Mouse (Mus musculus) frontal cortex, adult 2 months (tissue): ENCODE results near the gene Krt83. TPM values are rescaled to one million over a fixed set of nuclear protein-coding genes. Genes with fewer than 3 reads are reported as not detected.

Experiments used
- DNase-seq, 2 experiments: peaks; one replicate each; pipeline ENCODE4 v3.0.0; 2022; ENCODE audit warnings: low spot score in 1 of 2; ENCODE audit errors: extremely low spot score in 1 of 2
- polyA plus RNA-seq: library from polyadenylated mRNA; depleted of rRNA; stranded (reverse); fragments of >200 nt; gene quantifications from 2 replicates; pipeline ENCODE4 v1.2.3, GENCODE M21; 2012; rRNA removed

Gene Krt83
- polyA plus RNA-seq, 1 experiment: not detected

DNA sequence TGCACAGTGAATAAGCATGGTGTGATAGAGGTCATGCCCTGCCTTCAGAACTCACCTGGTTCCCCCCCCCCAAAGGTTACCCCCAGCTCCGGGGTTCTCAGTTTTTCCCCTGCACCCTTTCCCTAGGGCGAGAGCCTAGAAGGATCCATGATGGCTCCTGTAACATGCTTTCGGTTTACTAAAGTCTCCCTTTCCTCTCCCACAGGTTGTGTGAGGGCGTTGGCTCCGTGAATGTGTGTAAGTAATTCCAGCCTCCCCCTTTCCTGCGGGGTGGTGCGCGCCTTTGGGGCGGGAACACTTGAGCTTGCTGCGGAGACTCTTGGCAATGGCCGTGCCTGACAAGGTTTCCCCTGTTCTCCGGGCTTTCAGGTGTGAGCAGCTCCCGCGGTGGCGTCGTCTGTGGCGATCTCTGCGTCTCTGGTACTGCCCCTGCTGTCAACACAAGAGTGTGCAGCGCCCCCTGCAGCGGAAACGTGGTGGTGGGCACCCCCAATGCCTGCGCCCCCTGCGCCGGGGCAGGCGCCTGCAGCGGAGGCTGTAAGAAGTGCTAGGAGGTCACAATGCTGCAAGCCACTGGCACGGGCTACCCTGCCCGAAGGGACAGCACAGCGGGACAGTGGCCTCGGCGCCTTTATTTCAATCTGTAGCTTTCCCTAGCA is 12.2 kb downstream of the Krt83 start:
- DNase-seq: peak in 1 of 2 experiments; percentile 59

DNA sequence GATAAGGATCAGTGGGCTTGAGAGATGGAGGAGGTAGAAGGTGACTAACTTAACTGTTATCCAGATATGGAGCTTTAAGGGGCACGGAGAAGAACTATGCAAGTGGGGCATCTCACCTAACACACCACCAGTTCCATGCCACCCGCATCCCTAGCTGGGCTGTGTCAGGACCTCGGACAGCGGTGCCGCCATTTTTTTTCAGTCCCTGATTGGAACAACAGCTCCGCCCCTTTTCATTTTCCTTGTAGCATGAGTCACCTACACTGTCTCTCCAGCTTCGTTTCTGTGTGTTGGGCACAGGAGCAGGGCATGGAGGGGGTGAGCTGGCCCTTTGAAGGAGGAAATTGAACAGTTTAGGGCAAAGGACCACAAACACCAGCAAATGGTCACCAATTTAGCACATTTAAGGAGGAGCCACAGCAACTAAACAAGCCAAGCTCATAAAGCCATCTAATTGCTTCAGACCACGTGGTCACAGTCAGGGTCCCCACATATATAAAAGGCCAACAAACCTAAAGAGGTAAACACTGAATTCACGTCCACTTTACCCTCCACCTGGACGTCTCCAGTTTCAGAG is 18.3 kb downstream of the Krt83 start, which contains the start of gene Krt86:
TSS of gene Krt86 (plus strand) at position 527 of the 577 bp plus-strand sequence.
- no peak for DNase-seq

GRCm38 (mm10) chr15:101469093-101469492 is 22.2 kb downstream of the Krt83 start:
- no peak for DNase-seq

- DNase-seq: no peak
Measured at GRCm38 (mm10) chr15:101463651-101464050, 27.7 kb downstream of the Krt83 start, which contains the start of gene Krt81. Gene Krt81 (minus strand): TSS chr15:101463751.

DNA sequence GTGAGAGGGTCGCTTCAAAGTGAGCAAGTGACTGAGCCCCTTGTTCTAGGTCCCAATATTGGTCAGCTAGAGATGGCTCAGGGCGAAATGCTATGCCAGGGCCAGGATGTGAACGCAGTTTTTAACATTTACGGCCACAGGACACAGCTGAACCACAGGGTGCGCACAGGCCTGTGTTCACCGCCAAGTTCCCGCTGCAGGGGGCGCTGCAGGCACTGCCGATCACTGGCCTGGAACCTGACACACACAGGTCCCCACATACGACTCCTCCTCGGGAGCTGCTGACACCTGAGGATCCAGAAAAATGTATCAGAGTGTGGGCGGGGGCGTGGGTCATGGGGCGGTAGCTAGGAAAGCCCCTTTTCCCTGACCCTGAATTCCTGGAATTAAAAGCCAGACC is 32.0 kb downstream of the Krt83 start:
- DNase-seq: no peak

GRCm38 (mm10) chr15:101458361-101458930 is 32.9 kb downstream of the Krt83 start:
- DNase-seq: no peak

DNA sequence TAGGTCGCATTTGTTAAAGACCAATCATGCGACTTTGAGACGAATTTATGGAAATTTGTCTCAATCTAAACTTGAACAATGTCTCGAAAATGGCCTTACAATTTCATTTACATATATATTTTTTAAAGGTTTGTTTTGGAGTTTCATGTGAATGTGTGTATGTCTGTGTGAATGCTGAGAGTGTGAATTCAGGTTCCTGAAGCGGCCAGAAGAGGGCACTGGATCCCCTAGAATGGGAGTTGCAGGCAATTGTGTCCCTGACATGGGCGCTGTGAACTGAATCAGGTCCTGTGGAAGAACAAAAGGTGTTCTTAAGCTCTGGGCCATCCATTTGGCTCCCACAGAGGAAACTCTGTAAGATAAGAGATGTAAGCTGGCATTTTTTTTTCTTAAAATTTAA is 35.4 kb downstream of the Krt83 start:
- DNase-seq: no peak

DNA sequence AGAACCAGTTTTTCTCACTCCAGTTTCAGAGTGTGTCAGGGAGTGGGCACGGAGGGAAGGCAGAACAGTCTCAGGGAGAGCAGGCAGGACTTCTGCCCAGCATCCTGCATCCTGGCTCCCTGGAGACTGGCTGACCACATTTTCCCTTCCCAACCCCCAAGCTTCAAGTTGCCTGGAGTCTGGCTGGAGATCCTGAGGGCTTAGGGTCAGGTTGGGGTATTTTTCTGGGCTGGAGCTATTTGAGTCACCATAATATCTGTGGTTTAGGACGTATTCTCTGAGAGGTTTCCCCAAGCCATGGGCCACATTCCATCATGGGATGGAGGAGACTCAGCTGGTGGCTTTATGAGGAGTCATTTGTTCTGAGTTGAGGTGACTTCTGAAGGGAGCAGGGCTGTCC is 36.0 kb downstream of the Krt83 start:
- DNase-seq: no peak

DNA sequence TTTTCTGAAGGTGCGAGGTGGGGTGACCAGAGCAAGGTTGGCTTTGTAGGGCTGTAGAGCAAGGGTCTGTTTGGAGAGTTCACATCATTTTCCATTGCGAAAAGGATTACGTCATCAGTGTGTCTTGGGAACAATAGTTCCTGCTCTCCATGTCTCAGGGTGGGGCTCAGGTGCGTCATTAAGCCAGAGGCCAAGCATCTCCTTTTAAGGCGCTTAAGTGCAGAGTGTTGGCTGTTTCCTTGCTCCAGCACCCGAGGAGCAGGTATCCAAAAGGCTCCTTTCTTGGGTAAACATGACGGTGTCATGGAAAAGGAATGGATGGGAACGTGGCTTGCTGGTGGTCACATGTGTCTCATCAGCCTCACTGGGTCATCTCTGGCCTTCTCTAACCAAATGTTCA is 36.5 kb downstream of the Krt83 start:
- DNase-seq: no peak

DNA sequence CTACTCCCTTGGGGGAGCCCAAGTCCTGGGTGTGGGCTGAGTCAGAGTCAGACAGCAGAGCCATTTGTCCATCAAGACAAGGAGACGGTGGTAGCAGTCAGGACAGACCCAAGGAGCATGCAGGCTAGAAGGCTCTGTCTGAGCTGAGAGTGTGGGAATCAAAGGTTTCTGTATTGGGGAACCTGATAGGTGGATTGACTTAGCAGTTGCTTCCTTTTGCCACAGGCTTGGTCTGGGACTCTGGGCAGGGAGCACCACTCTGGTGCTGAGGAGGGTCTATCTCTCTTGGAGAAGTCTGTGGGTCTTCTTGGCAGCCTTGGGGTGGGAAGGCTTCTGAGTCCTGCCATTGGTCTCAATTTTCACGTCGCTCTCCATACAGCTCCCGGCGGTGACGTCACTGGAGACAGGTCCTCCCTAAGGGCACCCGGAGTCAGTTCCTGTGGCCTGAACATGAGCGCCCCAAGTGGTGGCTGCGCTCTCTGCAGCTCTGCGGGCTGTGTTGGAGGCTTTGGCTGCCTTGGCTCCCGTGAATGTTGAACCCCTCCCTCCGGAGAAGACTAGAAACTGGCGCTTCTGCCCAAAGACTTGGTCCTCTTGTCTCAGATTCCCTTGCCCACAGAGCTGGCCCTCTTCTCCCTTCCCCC is 38.1 kb downstream of the Krt83 start:
- DNase-seq: peak; percentile 55 to 90

- DNase-seq: no peak
Measured at GRCm38 (mm10) chr15:101447444-101447843, 43.9 kb downstream of the Krt83 start, which contains the start of gene Krt88. Gene Krt88 (plus strand): TSS chr15:101447744.

GRCm38 (mm10) chr15:101446572-101446971 is 44.7 kb downstream of the Krt83 start:
- DNase-seq: no peak

- peak in 1 of 2 experiments; percentile 43 for DNase-seq
Measured at GRCm38 (mm10) chr15:101440837-101441236, 50.5 kb downstream of the Krt83 start.

DNA sequence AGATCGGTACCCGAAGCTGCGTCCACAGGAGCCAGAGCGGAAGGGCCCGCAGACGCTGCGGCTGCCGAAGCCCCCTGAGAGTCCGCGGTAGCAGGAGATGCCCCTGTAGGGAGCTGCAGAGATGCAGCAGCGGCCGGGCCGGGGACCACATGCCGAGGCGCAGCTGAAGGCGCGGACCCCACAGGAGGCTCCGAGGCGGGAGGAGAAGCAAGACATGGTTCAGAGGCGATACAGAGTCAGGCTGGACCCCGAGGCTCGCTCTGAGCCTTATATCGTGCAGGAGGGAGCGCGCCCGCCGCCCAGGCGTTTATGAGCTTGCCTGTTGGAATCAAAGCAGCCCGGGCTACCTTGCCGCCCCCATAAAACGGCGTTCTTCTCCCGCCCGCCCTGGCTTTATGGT is 52.8 kb downstream of the Krt83 start, which contains the start of gene Krt87:
TSS of gene Krt87 (minus strand) at position 250 of the 400 bp plus-strand sequence.
- no peak for DNase-seq

DNA sequence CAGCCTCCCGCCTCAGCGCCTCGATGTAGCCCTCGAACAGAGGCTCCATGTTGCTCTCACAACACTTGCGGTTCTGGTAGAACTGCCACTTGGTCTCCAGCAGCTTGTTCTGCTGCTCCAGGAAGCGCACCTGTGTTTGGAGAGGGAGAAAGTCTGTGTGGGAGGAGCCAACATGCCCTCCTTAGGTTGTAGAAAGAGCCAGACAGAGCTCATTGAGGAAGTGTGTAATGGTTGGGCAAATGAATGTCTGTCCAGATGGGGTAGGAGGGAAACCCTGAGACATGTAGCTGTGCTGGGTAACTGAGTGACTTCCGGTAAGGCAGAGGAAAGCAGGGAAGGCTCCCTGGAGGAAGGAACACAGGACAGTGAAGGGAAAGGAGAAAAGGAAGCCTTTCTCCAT is 54.7 kb downstream of the Krt83 start:
- no peak for DNase-seq

Other genes with a start within 250 kb of the Krt83 start
- 80.9 and 169 TPM in 2 replicates for gene Nr4a1, start 237.2 kb downstream of the Krt83 start, polyA plus RNA-seq
- gene Atg101, start 207.2 kb downstream of the Krt83 start, polyA plus RNA-seq: 50.2 and 58.3 TPM in 2 replicates
- gene 6030408B16Rik, start 198.3 kb downstream of the Krt83 start, polyA plus RNA-seq: 0.27 and 0.52 TPM in 2 replicates
- 2.0 and 3.3 TPM in 2 replicates for gene Krt80, start 121.3 kb downstream of the Krt83 start, polyA plus RNA-seq
- 0.34 and 1.0 TPM in 2 replicates for gene Krt7, start 80.5 kb downstream of the Krt83 start, polyA plus RNA-seq
- gene Krt87, start 52.7 kb downstream of the Krt83 start, polyA plus RNA-seq: 0.10 and 0.13 TPM in 2 replicates
- gene Krt88, start 43.8 kb downstream of the Krt83 start, polyA plus RNA-seq: not detected in 2 replicates
- not detected in 2 replicates for gene Krt81, start 27.8 kb downstream of the Krt83 start, polyA plus RNA-seq
- gene Krt86, start 18.0 kb downstream of the Krt83 start, polyA plus RNA-seq: 0.10 TPM in 1 of 2 replicates, not detected in the other
- gene Gm49425, start 25.7 kb upstream of the Krt83 start, polyA plus RNA-seq: not detected in 2 replicates
- 0.06 TPM in 1 of 2 replicates, not detected in the other for gene Krt84, start 41.3 kb upstream of the Krt83 start, polyA plus RNA-seq
- gene Krt82, start 59.2 kb upstream of the Krt83 start, polyA plus RNA-seq: not detected in 2 replicates
- gene Krt90, start 71.4 kb upstream of the Krt83 start, polyA plus RNA-seq: 0.08 and 0.10 TPM in 2 replicates
- gene Krt75, start 82.4 kb upstream of the Krt83 start, polyA plus RNA-seq: not detected in 2 replicates
- gene Gm5414, start 136.7 kb upstream of the Krt83 start, polyA plus RNA-seq: not detected in 2 replicates
- gene Gm5478, start 155.9 kb upstream of the Krt83 start, polyA plus RNA-seq: not detected in 2 replicates
- gene Krt6b, start 188.8 kb upstream of the Krt83 start, polyA plus RNA-seq: not detected in 2 replicates
- not detected in 2 replicates for gene Krt6a, start 202.8 kb upstream of the Krt83 start, polyA plus RNA-seq
- 0.08 TPM in 1 of 2 replicates, not detected in the other for gene Krt5, start 221.4 kb upstream of the Krt83 start, polyA plus RNA-seq